Mouse (Mus musculus) heart, postnatal 0 days (tissue): Measurements from ENCODE around the gene Fam163a.

Source experiments
- CTCF ChIP-seq: IDR thresholded peaks from 2 replicates; pipeline ENCODE4 v1.5.1; 2016; ENCODE audit warnings: antibody characterized with exemption, control low read depth, low read depth
- EP300 ChIP-seq: IDR thresholded peaks from 2 replicates; pipeline ENCODE4 v1.6.1; 2016; ENCODE audit warnings: antibody characterized with exemption, low read depth

GRCm38 (mm10) chr1:156229448-156229847 is 24.6 kb upstream of the Fam163a start:
- TF ChIP-seq EP300 (no peak), CTCF (peak; percentile 91)
